Mouse (Mus musculus): Measurements from ENCODE around the gene Pkn3. TPM values are rescaled to one million over a fixed set of nuclear protein-coding genes. Genes with fewer than 3 reads are reported as not detected.
"Not testable (repeated sequence)": the region's sequence is repeated elsewhere in the genome, so short reads cannot be mapped to it uniquely, and the experiment has no call there.

The Pkn3 gene
- polyA plus RNA-seq, 1 experiment from 2014 or later, result 5.6 TPM

DNA sequence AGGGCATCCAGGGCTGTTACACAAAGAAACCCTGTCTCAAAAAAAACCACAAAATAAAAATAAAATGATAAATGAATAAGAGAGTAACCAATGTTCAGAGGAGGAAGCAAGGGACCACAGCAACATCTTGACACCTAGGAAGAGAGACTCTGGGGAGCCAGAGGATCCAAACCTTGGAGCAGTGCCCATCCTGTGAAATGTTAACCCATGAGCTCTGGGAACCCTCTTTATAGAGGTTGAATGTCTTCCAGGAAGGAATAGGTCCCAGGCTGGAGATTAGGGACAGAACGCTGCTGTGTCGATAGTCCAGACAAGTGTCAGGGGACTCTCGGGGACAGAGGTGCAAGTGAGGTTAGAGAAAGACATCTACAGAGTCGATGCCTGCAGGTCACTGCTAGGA is 42.8 kb downstream of the Pkn3 start:
- H3K27me3 ChIP-seq (replicated peaks; ENCODE audit: control insufficient read depth, insufficient read depth, low read length), result no peaks in the 10 kb centered on the region
- H3K36me3 ChIP-seq (ENCODE audit: control insufficient read depth, insufficient read depth, low read length), result peaks cover 4% of the 10 kb centered on the region; the same call in 1 of the 2 replicates
- no peaks in the 10 kb centered on the region for H3K9me3 ChIP-seq (ENCODE audit: control insufficient read depth, low read length)
- no peak overlapping the region for H3K4me2 ChIP-seq (ENCODE audit: low read depth, low read length)
- peaks cover 13% of the 10 kb centered on the region for H3K4me1 ChIP-seq (ENCODE audit: control insufficient read depth, insufficient read depth, low read length)
- DNase-seq (ENCODE audit: low spot score) (no peak), ATAC-seq (ENCODE audit: low read depth) (no peak)
- 85% methylated on average over 4 of the region's 4 CpGs for WGBS
- H3K4me3 ChIP-seq (ENCODE audit: low read depth, low read length), result no peak overlapping the region
- H3K27ac ChIP-seq (replicated peaks; ENCODE audit: low read depth, low read length), result no peak overlapping the region
- no peak overlapping the region for H3K9ac ChIP-seq (ENCODE audit: low read depth, low read length)

DNA sequence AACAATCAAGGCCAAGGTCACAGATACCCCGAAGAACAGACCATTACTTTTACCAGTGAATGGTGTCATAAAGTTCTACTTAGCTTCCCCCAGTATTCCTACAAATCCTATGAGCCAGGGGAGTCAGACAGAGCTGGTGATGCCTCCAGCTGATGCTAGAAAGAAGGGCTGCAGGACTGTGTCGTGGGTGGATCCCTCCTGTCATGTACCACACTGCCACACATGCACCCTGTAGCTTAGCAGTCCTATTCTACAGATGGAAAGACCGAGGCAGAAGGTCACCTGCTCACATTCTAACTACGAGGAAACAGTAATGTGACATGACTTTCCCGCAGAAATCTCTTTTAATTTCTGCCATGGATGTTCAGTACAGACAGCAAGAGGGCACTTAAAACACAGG is 45.3 kb downstream of the Pkn3 start:
- ATAC-seq (ENCODE audit: low read depth) (no peak), DNase-seq (ENCODE audit: low spot score) (no peak)
- Histone ChIP-seq H3K9ac (ENCODE audit: low read depth, low read length) (no peak overlapping the region), H3K27ac (replicated peaks; ENCODE audit: low read depth, low read length) (no peak overlapping the region), H3K4me1 (ENCODE audit: control insufficient read depth, insufficient read depth, low read length) (peaks cover 13% of the 10 kb centered on the region), H3K36me3 (ENCODE audit: control insufficient read depth, insufficient read depth, low read length) (no peaks in the 10 kb centered on the region; the same call in 1 of the 2 replicates), H3K27me3 (replicated peaks; ENCODE audit: control insufficient read depth, insufficient read depth, low read length) (no peaks in the 10 kb centered on the region), H3K9me3 (ENCODE audit: control insufficient read depth, low read length) (no peaks in the 10 kb centered on the region), H3K4me2 (ENCODE audit: low read depth, low read length) (peak overlapping the region; percentile 82), H3K4me3 (ENCODE audit: low read depth, low read length) (peak overlapping the region; percentile 80; the same call in 1 of the 2 replicates)
- WGBS, result 88% methylated on average over 5 of the region's 5 CpGs

DNA sequence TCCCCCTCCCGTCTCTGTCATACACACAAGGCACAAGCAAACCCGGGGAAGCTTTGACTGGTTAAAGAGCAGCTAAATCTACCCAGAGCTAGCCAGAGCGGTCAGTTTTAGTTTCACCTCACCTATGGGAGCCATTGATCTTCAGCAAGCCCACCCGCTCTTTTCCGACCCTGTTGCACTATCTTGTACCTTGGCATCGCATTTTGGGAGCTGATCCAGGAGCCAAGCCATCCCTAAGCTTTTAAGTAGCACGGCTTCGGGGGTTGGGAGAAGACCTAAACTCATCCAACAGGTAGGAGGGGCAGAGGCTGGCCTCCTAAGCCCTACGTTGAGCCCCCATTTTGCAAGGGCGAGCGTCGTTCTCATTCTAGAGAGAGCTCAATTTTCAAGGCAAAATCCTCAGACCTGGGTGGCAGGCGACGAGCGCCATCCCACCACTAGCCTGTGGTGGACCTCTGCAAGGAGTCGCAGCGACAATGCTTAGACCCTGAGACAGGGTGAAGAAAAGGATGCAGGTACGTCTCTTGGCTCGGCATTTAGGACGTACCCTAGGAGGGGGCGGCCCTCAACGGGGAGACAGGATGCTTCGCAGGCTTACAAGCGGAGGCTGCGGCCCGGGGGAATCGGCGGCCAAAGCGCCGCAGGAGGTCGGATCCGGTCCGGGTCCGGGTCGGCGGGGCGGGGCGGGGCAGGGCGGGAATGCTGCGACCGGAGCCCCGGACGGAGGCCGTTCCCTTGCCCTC is 46.4 kb downstream of the Pkn3 start:
- Histone ChIP-seq H3K27me3 (replicated peaks; ENCODE audit: control insufficient read depth, insufficient read depth, low read length) (no peaks in the 10 kb centered on the region), H3K9me3 (ENCODE audit: control insufficient read depth, low read length) (no peaks in the 10 kb centered on the region), H3K27ac (replicated peaks; ENCODE audit: low read depth, low read length) (peak overlapping the region; percentile 63), H3K4me2 (ENCODE audit: low read depth, low read length) (peak overlapping the region; percentile 82), H3K4me3 (ENCODE audit: low read depth, low read length) (peak overlapping the region; percentile 80), H3K36me3 (ENCODE audit: control insufficient read depth, insufficient read depth, low read length) (no peaks in the 10 kb centered on the region; the same call in 1 of the 2 replicates), H3K9ac (ENCODE audit: low read depth, low read length) (peak overlapping the region; percentile 87), H3K4me1 (ENCODE audit: control insufficient read depth, insufficient read depth, low read length) (peaks cover 13% of the 10 kb centered on the region)
- ATAC-seq (ENCODE audit: low read depth) (peak; percentile 62), DNase-seq (ENCODE audit: low spot score) (no peak)
- 1% methylated on average over 26 of the region's 44 CpGs for WGBS

DNA sequence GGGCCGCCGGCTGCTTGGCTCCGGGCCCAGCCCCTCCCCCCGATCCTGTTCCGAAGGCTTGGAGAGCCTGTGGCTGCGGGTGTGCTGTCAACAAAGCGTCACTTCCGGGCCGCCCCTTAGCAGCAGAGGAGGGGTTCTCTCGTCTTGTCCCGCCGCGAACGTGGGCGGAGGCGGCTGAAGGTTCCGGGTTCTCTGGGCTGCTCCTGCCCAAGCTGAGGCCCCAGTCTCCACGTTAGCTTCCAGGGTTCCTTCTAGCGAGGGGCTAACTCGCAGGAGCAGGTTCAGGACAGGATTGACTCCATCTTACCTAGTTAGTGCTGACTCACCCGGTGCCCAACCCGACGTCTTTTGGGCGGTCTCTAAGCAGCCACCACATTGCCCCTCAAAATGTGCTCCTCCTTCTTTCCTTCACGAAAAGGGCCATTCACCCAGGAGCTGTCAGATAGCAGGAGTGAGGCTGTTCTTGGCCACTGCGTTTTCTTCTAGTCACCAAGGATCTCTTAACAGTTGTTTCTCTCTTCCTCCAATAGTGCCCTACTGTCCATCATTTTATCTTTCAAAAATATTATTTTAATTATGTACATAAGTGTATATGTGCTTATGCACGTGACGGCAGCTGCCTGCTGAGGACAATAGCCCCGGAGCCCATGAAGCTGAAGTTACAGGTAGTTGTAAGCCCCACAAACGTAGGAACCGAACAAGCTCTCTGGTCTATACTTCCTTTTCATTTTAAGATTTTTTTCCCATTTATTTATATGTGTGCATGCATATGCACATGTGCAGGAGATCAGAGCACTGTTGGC is 47.2 kb downstream of the Pkn3 start, which contains the start of gene Zer1:
Gene Zer1 (minus strand): TSS at position 114 of the 803 bp plus-strand sequence.
- 15% methylated on average over 17 of the region's 31 CpGs for WGBS
- peak within 1 kb of the TSS; percentile 87 for H3K9ac ChIP-seq (ENCODE audit: low read depth, low read length)
- peak; percentile 98 for ATAC-seq (ENCODE audit: low read depth)
- peaks cover 13% of the 10 kb centered on the region for H3K4me1 ChIP-seq (ENCODE audit: control insufficient read depth, insufficient read depth, low read length)
- H3K9me3 ChIP-seq (ENCODE audit: control insufficient read depth, low read length), result no peaks in the 10 kb centered on the region
- H3K4me2 ChIP-seq (ENCODE audit: low read depth, low read length), result peak within 1 kb of the TSS; percentile 82
- peak within 1 kb of the TSS; percentile 80 for H3K4me3 ChIP-seq (ENCODE audit: low read depth, low read length)
- peak within 1 kb of the TSS; percentile 63 for H3K27ac ChIP-seq (replicated peaks; ENCODE audit: low read depth, low read length)
- no peaks in the 10 kb centered on the region for H3K27me3 ChIP-seq (replicated peaks; ENCODE audit: control insufficient read depth, insufficient read depth, low read length)
- peak; percentile 97 for DNase-seq (ENCODE audit: low spot score)
- no peaks in the 10 kb centered on the region; the same call in 1 of the 2 replicates for H3K36me3 ChIP-seq (ENCODE audit: control insufficient read depth, insufficient read depth, low read length)

DNA sequence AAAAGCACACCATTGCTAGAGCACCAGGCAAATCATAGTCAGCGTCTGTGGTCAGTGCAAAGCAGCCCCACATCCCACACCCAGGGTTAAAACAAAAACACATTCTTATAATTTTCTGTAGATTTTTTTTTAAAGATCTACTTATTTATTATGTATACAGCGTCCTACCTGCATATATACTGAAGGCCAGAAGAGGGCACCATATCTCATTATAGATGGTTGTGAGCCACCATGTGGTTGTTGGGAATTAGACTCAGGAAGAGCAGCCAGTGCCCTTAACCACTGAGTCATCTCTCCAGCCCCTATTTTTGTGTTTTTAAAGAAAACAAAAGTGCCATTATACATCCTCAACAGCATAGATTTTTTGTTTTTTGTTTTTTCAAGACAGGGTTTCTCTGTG is 51.3 kb downstream of the Pkn3 start:
- Histone ChIP-seq H3K9me3 (ENCODE audit: control insufficient read depth, low read length) (no peaks in the 10 kb centered on the region), H3K36me3 (ENCODE audit: control insufficient read depth, insufficient read depth, low read length) (no peaks in the 10 kb centered on the region), H3K27me3 (replicated peaks; ENCODE audit: control insufficient read depth, insufficient read depth, low read length) (no peaks in the 10 kb centered on the region), H3K4me1 (ENCODE audit: control insufficient read depth, insufficient read depth, low read length) (peaks cover 15% of the 10 kb centered on the region), H3K4me2 (ENCODE audit: low read depth, low read length) (no peak overlapping the region), H3K9ac (ENCODE audit: low read depth, low read length) (no peak overlapping the region), H3K4me3 (ENCODE audit: low read depth, low read length) (no peak overlapping the region), H3K27ac (replicated peaks; ENCODE audit: low read depth, low read length) (no peak overlapping the region)
- ATAC-seq (ENCODE audit: low read depth) (no peak), DNase-seq (ENCODE audit: low spot score) (peak; percentile 60)
- WGBS, result 32% methylated on average over 2 of the region's 2 CpGs

DNA sequence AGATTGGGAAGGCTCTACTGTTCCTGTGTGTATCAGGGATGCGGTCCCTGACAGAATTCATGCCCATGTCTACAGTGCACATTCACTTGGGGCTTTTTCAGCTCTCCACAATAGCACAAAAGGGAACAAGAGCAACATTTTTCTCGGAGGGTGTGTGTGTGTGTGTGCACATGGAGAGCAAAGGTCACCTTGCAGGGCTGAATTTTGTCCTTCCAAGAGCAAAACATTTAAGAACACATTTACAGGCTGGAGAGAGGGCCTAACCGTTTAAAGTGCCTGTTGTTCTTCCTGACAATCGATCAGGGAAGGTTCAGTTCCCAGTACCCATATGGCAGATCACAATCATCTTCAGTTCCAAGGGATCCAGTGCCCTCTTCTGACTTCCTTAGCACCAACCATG is 52.7 kb downstream of the Pkn3 start:
- Histone ChIP-seq H3K27ac (replicated peaks; ENCODE audit: low read depth, low read length) (no peak overlapping the region), H3K4me3 (ENCODE audit: low read depth, low read length) (no peak overlapping the region), H3K4me1 (ENCODE audit: control insufficient read depth, insufficient read depth, low read length) (peaks cover 19% of the 10 kb centered on the region), H3K27me3 (replicated peaks; ENCODE audit: control insufficient read depth, insufficient read depth, low read length) (no peaks in the 10 kb centered on the region), H3K9me3 (ENCODE audit: control insufficient read depth, low read length) (no peaks in the 10 kb centered on the region), H3K36me3 (ENCODE audit: control insufficient read depth, insufficient read depth, low read length) (peaks cover under 1% of the 10 kb centered on the region; the same call in 1 of the 2 replicates), H3K4me2 (ENCODE audit: low read depth, low read length) (no peak overlapping the region), H3K9ac (ENCODE audit: low read depth, low read length) (no peak overlapping the region)
- ATAC-seq (ENCODE audit: low read depth) (no peak), DNase-seq (ENCODE audit: low spot score) (no peak)
- 79% methylated on average over 4 of the region's 4 CpGs for WGBS

DNA sequence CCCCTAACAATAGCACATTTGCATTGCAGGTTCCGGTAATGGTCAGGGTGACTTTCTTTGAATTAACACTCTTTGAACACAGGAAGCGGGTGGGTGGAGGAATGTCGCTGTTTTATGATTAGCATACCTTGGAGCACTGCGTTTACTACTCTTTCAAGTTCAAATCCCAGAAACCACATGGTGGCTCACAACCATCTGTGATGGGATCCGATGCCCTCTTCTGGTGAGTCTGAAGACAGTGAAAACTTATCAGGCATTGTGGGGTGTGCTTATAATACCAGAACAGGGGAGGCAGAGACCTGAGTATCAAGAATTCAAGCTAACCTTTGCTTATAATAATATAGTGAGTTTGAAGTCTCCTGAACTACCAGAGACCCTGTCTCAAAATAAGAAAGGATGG is 53.8 kb downstream of the Pkn3 start:
- Histone ChIP-seq H3K36me3 (ENCODE audit: control insufficient read depth, insufficient read depth, low read length) (peaks cover 11% of the 10 kb centered on the region; the same call in 1 of the 2 replicates), H3K4me1 (ENCODE audit: control insufficient read depth, insufficient read depth, low read length) (peaks cover 20% of the 10 kb centered on the region)
- H3K9ac ChIP-seq (ENCODE audit: low read depth, low read length); DNase-seq (ENCODE audit: low spot score); H3K27me3 ChIP-seq (replicated peaks; ENCODE audit: control insufficient read depth, insufficient read depth, low read length); H3K9me3 ChIP-seq (ENCODE audit: control insufficient read depth, low read length); H3K4me3 ChIP-seq (ENCODE audit: low read depth, low read length); ATAC-seq (ENCODE audit: low read depth); H3K27ac ChIP-seq (replicated peaks; ENCODE audit: low read depth, low read length); H3K4me2 ChIP-seq (ENCODE audit: low read depth, low read length): not testable (repeated sequence)
- WGBS, result 48% methylated on average over 5 of the region's 5 CpGs

DNA sequence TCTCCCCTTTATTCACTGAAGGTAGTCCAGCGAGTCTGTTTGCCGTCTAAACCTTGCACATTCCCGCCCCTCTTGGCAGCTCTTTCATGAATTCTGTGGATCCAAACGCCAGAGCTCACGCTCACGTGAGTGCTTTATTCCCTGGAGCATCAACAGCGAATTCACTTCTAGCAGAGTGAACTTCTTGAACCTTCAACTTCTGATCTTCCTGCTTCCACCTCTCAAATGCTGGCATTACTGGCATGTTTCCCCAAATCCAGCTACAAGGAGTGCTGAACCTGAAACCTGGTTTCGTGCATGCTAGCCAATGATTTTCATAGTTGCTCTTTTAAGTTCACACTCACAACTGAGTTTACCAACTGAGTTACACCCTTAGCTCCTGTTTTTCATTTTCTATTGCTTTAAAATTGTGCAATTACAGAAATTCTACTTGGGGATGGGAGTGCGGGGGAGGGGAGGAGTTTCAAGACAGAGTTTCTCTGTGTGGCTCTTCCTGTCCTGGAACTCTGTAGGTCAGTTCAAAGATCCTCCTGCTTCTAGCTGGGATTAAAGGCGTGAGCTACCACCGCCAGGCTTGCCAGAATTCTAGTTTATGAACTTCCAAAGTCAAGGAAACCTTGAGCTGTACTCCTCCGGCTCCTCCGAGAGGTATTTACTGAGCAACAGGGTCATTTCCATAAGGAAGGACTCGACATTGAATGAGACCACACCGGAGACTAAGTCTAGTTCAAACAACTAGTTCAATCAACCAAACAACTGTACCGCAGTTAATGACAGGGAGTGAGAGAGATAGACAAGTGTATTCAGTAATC is 55.5 kb downstream of the Pkn3 start:
- Histone ChIP-seq H3K9ac (ENCODE audit: low read depth, low read length) (peak overlapping the region; percentile 78), H3K4me2 (ENCODE audit: low read depth, low read length) (peak overlapping the region; percentile 68), H3K27ac (replicated peaks; ENCODE audit: low read depth, low read length) (peak overlapping the region; percentile 77), H3K36me3 (ENCODE audit: control insufficient read depth, insufficient read depth, low read length) (peaks cover 28% of the 10 kb centered on the region; the same call in 1 of the 2 replicates), H3K4me3 (ENCODE audit: low read depth, low read length) (peak overlapping the region; percentile 70), H3K27me3 (replicated peaks; ENCODE audit: control insufficient read depth, insufficient read depth, low read length) (no peaks in the 10 kb centered on the region), H3K9me3 (ENCODE audit: control insufficient read depth, low read length) (no peaks in the 10 kb centered on the region), H3K4me1 (ENCODE audit: control insufficient read depth, insufficient read depth, low read length) (peaks cover 20% of the 10 kb centered on the region)
- ATAC-seq (ENCODE audit: low read depth), result no peak
- 10% methylated on average over 16 of the region's 16 CpGs for WGBS
- peak; percentile 88 for DNase-seq (ENCODE audit: low spot score)
